ENCODE assay signal across 10 mouse cellular contexts in genomic region chr11:57582818-57583635, GRCm38 (mm10).
DNase-seq lines count a peak whose midpoint lies in the region; ATAC-seq lines count a peak whose summit lies in the region.
"Had no signal": no experiment of that assay in that cellular context is flagged by ENCODE, and none has a peak within 500 bp of the region (broad histone marks: within the 10 kb centered on the region; RNA-seq: fewer than 3 reads in every experiment).

No protein-coding gene starts in this region.

- peak overlapping the region; percentile 6; the same call in 1 of the 2 replicates for H3K4me2 ChIP-seq in hindbrain, embryonic 14.5 days (replicated peaks)
- H3K4me2 ChIP-seq in neural tube, embryonic 11.5 days (ENCODE audit: low read depth) = no peak overlapping the region

- H3K9me3 ChIP-seq in hindbrain, embryonic 14.5 days (ENCODE audit: control insufficient read depth, low read length) = no peaks in the 10 kb centered on the region
- no peaks in the 10 kb centered on the region for H3K9me3 ChIP-seq in neural tube, embryonic 11.5 days (ENCODE audit: control insufficient read depth, low read length)

- H3K27ac ChIP-seq in hindbrain, embryonic 14.5 days = peak overlapping the region; percentile 43
- H3K27ac ChIP-seq in neural tube, embryonic 11.5 days (ENCODE audit: low read depth, low read length) = 0 out of 2 replicates have a peak overlapping the region, but pooled peaks have one; percentile 11

- H3K27me3 ChIP-seq in hindbrain, embryonic 14.5 days (ENCODE audit: control insufficient read depth, insufficient read depth, low read length) = no peaks in the 10 kb centered on the region
- no peaks in the 10 kb centered on the region for H3K27me3 ChIP-seq in neural tube, embryonic 11.5 days (ENCODE audit: control insufficient read depth, insufficient read depth, low read length)

- no peak overlapping the region for H3K9ac ChIP-seq in hindbrain, embryonic 14.5 days
- H3K9ac ChIP-seq in neural tube, embryonic 11.5 days (ENCODE audit: low read length) = no peak overlapping the region

- DNase-seq in frontal cortex, postnatal 14 days (ENCODE audit: low spot score in 2 of 2) = no peak
- peak; percentile 67 for DNase-seq in embryo, embryonic 11 days
- no peak for DNase-seq in hindbrain, embryonic 14.5 days (ENCODE audit: low spot score)
- DNase-seq in neural tube, embryonic 11.5 days (ENCODE audit: low spot score) = peak; percentile 69
- no peak for DNase-seq in layer of hippocampus, adult 18-20 months (ENCODE audit: low spot score in 2 of 2)
- DNase-seq in MN1 (ENCODE audit: low spot score) = no peak
- DNase-seq in cerebellum, postnatal 36 days = no peak
- DNase-seq: adrenal gland, postnatal 36 days; lung, postnatal 10 days had no signal

- 8% methylated on average over 10 of the region's 10 CpGs for WGBS in hindbrain, embryonic 14.5 days
- WGBS in neural tube, embryonic 11.5 days = 15% methylated on average over 10 of the region's 10 CpGs

- peak; percentile 47 for ATAC-seq in frontal cortex, adult (ENCODE audit: low TSS enrichment)
- ATAC-seq in hindbrain, embryonic 14.5 days (ENCODE audit: low FRiP score) = peak; percentile 86; the same call in 1 of the 2 replicates
- ATAC-seq in neural tube, embryonic 11.5 days (ENCODE audit: insufficient read depth, low FRiP score, low TSS enrichment) = peak; percentile 84

- H3K36me3 ChIP-seq in hindbrain, embryonic 14.5 days (replicated peaks; ENCODE audit: control insufficient read depth, insufficient read depth) = no peaks in the 10 kb centered on the region
- no peaks in the 10 kb centered on the region for H3K36me3 ChIP-seq in neural tube, embryonic 11.5 days (ENCODE audit: control insufficient read depth, insufficient read depth, low read length)

- H3K4me1 ChIP-seq in hindbrain, embryonic 14.5 days (replicated peaks; ENCODE audit: control insufficient read depth, insufficient read depth, low read length) = peaks cover 17% of the 10 kb centered on the region
- peaks cover 9% of the 10 kb centered on the region for H3K4me1 ChIP-seq in neural tube, embryonic 11.5 days (ENCODE audit: control insufficient read depth, insufficient read depth, low read length)

- H3K4me3 ChIP-seq in hindbrain, embryonic 14.5 days (replicated peaks; ENCODE audit: low read length) = no peak overlapping the region
- H3K4me3 ChIP-seq in neural tube, embryonic 11.5 days (ENCODE audit: low read depth, low read length) = no peak overlapping the region

Comparison
In these comparisons a context has a peak if more than half of its experiments do, and no peak if none do; other contexts are left out.
1. DNase-seq: peak in embryo, embryonic 11 days (single experiment) and neural tube, embryonic 11.5 days (single experiment); none in frontal cortex, postnatal 14 days (0 of 2), hindbrain, embryonic 14.5 days (single experiment), layer of hippocampus, adult 18-20 months (0 of 2), MN1 (single experiment) and cerebellum, postnatal 36 days (0 of 2).
2. Peak in every context shown above with its lines, with median percentiles within 50 percentile points of each other: ATAC-seq.